Mouse (Mus musculus) ZHBTc4 (cell line): Measurements from ENCODE around the gene Kif5c.

Experiments
- DNase-seq: peaks from one replicate; pipeline ENCODE4 v3.0.0-alpha.2; 2011; ENCODE audit warnings: low read depth, low spot score

Gene Kif5c

GRCm38 (mm10) chr2:49744251-49745093 is 125.4 kb downstream of the Kif5c start:
- no peak for DNase-seq

GRCm38 (mm10) chr2:49745094-49745781 is 126.1 kb downstream of the Kif5c start:
- peak; percentile 44 for DNase-seq

- no peak for DNase-seq
These were observed 127.8 kb downstream of the Kif5c start for GRCm38 (mm10) chr2:49746947-49747346.

- no peak for DNase-seq
These were observed 128.6 kb downstream of the Kif5c start for GRCm38 (mm10) chr2:49747670-49748069.

- peak; percentile 69 for DNase-seq
These were observed 129.7 kb downstream of the Kif5c start for GRCm38 (mm10) chr2:49748628-49749342.

- no peak for DNase-seq
These were observed 130.9 kb downstream of the Kif5c start for GRCm38 (mm10) chr2:49749730-49750576.

- DNase-seq: no peak
These were observed 132.6 kb downstream of the Kif5c start for GRCm38 (mm10) chr2:49751544-49752210.

GRCm38 (mm10) chr2:49752211-49752607 is 133.1 kb downstream of the Kif5c start:
- DNase-seq: no peak

GRCm38 (mm10) chr2:49753062-49753461 is 134.0 kb downstream of the Kif5c start:
- no peak for DNase-seq

GRCm38 (mm10) chr2:49755054-49755453 is 136.0 kb downstream of the Kif5c start:
- peak; percentile 53 for DNase-seq

- DNase-seq: no peak
These were observed 138.5 kb downstream of the Kif5c start for GRCm38 (mm10) chr2:49757616-49758015.

- peak; percentile 78 for DNase-seq
These were observed 145.3 kb downstream of the Kif5c start for GRCm38 (mm10) chr2:49764331-49764946.

GRCm38 (mm10) chr2:49768916-49769315 is 149.8 kb downstream of the Kif5c start:
- DNase-seq: no peak

- no peak for DNase-seq
These were observed 151.3 kb downstream of the Kif5c start for GRCm38 (mm10) chr2:49770440-49770839.

- no peak for DNase-seq
These were observed 152.1 kb downstream of the Kif5c start for GRCm38 (mm10) chr2:49771172-49771571.

GRCm38 (mm10) chr2:49773194-49773931 is 154.3 kb downstream of the Kif5c start:
- DNase-seq: no peak

GRCm38 (mm10) chr2:49774180-49774579 is 155.1 kb downstream of the Kif5c start:
- no peak for DNase-seq

GRCm38 (mm10) chr2:49775187-49775586 is 156.1 kb downstream of the Kif5c start:
- no peak for DNase-seq

- DNase-seq: peak; percentile 49
These were observed 156.6 kb downstream of the Kif5c start for GRCm38 (mm10) chr2:49775735-49776134.

- no peak for DNase-seq
These were observed 157.3 kb downstream of the Kif5c start for GRCm38 (mm10) chr2:49776407-49776806.
